Mouse (Mus musculus): ENCODE results near the gene Stub1.

GRCm38 (mm10) chr17:25808028-25808427 is 25.2 kb downstream of the Stub1 start:
- TF ChIP-seq CTCF (IDR thresholded peaks at IDR 0.05; ENCODE audit: low read depth) (no peak), EP300 (IDR thresholded peaks at IDR 0.05; ENCODE audit: low read depth) (no peak)
